Mouse (Mus musculus) left cerebral cortex, adult 11 months (tissue): ENCODE measurements around the gene Ncoa6.

Experiments
- DNase-seq: peaks from one replicate; pipeline ENCODE4 v3.0.0; 2022; ENCODE audit warnings: low spot score

Ncoa6 gene

DNA sequence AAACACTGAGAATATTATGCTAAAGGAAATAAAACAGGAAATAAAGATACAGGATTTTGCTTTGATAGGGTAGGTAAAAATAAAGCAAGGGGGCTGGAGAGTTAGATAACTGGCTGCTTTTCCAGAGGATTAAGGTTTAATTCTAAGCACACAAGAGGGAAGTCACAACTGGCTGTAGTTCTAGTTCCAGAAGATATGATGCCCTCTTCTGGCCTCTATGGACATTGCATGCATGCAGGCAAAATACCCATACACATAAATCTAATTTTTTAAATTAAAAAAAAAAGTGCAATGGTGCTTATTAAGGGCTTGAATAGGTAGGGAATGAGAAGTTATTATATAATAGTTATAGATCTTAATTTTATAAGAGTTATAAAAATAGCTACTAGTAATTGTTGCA is 37.2 kb downstream of the Ncoa6 start:
- no peak for DNase-seq

DNA sequence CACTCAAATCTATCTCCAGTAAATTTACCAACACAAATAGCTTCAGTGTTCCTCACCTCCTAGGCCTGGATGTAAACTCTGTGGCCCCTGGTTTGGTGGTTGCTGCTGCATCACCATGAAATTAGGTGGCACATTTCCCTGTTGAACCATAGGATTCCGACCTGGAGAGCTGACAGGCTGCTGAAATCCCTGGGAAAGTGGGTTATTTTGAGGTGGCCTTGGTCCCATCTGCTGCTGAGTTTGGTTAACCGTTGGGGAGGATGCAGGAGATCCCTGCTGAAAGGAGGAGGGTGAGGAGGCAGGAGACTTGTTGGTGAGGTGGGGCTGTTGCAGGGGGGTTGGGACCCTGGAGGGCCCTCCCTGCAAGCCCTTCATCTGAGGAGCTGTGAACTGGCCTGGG is 52.8 kb downstream of the Ncoa6 start:
- no peak for DNase-seq

DNA sequence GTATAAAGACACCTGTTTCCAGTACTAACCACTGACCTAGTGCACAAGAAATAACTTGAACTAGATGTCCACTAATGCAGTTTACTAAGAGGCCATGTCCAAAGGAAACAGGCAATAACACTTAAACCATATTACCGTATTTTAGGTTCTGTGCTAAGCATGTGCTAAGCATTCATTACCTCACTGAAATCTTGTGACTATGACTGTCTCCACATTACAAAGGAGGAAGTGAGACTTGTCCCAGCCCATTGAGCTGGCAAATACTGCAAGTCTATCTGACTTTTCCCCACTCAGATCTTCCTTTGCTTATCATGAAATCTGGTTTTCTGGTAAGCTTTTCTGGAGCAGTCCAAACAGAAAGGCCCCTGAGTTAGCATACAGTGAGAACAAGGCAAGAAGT is 69.1 kb downstream of the Ncoa6 start:
- no peak for DNase-seq

DNA sequence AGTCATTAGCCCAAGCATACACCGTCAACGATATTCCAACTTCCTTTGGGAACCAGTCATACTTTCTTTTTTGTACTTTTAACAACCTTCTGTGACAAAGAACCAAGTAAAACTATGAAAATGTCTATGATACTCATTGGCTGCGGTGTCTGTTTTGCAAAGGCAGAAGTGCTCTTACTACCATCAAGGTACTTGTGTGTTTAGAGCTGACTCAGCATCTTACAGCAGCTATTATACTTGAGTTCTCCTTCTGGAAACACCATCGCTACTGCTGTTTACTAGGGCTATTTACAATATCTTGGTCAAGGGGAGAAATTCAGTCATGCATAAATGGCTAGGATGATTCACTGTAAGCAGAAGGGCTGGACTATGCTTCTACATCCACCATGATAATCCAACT is 71.8 kb downstream of the Ncoa6 start:
- DNase-seq, result no peak

DNA sequence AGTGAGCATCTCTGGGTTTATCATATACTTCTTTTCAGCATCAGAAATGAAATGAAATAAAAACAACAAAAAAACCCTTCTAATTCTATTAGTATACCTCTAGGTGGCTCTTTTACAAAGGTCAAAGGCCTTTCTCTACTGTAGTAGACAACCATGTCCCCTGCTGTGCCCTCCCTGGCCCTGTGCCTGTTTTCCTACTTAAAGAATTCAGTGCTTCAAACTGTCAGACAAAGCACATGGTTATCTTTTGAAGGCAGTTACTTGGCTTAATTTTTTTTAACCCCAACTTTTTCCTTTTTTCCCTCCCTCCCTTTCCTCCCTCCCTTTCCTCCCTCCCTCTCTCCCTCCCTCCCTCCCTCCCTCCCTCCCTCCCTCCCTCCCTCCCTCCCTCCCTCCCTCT is 73.4 kb downstream of the Ncoa6 start:
- DNase-seq, result no peak

GRCm38 (mm10) chr2:155394586-155394985 is 79.1 kb downstream of the Ncoa6 start:
- no peak for DNase-seq

DNA sequence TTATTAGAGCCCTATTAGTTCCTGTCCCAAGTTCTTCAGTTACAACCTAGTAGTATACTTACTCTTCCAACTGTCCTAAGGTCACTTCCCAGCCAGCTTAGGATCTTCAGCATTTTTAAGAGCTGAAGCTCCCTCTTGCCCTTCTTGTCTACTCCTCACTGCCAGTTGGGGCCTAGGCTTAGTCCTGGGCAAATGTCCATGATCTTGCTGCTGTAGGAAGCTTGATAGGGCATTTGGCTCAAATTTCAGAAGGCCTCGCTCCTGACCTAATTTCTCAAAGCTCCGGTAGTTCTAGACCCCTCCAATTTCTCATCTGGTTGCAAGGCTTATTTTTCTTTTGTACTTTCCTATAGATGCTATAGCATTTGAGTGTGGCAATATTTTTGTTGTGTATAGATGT is 85.1 kb downstream of the Ncoa6 start:
- no peak for DNase-seq

- DNase-seq, result no peak
Measured at GRCm38 (mm10) chr2:155387052-155387451, 86.6 kb downstream of the Ncoa6 start.

GRCm38 (mm10) chr2:155386534-155386899 is 87.2 kb downstream of the Ncoa6 start:
- DNase-seq, result no peak

GRCm38 (mm10) chr2:155385731-155386533 is 87.8 kb downstream of the Ncoa6 start:
- no peak for DNase-seq

DNA sequence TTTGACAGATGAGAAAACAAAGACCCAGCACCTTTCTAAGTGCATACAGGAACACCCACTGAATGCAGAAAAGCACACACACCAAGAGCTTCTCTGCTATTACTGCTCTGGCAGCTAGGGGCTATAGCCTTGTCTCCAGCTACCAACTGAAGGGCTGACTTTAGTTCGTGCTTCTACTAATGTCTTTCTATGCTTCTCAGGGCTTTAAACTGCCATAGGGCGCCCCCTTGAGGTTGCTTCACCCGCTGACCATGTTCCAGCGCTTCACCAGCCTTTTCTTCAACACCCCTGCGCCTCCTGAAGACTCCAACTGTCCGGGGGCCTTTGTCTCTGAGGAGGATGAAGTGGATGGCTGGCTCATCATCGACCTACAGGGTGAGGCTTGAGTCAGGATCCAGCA is 88.6 kb downstream of the Ncoa6 start:
- DNase-seq, result peak; percentile 80

DNA sequence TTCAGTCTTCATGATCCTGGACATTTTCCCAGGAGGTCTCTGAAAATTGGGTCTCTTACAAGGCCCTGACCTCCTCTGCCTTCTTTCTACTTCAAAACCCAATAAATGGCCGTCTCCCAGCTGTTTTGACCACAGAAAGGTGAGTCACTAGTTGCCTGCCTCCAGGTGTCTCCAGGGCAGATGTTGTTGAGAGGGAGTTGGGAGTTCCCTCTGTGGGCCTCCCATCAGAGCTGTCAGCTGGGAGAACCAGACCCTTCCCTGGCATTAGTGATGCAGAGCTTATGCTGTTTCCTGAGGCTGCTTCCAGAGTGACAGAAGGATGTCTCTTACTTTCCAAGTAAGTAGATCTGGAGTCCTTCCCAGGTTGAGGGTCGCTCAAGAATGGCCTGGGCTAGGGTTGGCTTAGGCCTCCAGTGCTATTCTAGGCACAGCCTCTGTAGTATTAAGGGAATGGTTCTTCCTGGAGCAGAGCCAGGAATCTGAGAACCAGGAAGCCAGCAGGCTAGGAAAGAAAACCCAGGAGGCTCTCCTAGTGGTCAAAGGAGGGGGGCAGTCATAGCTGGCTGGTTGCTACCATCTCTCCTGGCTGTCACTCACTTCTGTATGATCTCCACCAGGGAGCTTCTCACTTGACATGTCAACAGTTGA is 90.8 kb downstream of the Ncoa6 start:
- no peak for DNase-seq

GRCm38 (mm10) chr2:155382332-155382700 is 91.4 kb downstream of the Ncoa6 start:
- no peak for DNase-seq

DNA sequence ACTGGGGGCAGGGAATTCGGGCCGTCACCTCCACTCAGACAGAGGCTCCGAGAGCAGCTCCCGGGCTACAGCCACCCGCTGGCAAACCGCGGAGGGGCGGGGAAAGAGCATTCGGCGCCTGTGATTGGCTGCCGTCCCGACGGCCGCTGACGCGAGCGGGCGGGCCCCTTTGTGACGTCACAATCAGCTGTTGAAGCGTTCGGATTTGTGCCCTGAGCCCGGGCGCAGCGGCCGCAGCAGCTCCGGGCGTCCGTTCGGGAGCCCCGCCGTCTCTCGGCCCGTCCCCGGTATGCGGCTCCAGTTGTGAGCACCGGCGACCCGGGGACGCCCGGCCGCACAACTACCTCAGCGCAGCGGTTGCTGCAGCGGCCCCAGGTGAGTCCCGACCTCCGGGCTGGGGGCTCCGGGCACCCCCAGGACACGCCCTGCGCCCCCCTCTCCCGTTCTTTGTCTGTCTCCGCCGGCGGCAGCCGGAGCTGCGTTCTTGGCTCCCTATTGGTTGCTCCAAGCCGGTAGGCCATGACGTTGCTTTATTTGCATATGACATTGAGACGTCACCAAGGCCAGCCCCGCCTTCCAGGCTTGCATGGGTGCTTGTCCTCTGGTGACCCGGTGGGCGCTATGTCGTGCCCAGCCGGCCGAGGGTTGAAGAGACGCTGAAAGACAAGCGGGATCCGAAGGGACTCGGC is 91.9 kb downstream of the Ncoa6 start:
- DNase-seq, result peak; percentile 95

DNA sequence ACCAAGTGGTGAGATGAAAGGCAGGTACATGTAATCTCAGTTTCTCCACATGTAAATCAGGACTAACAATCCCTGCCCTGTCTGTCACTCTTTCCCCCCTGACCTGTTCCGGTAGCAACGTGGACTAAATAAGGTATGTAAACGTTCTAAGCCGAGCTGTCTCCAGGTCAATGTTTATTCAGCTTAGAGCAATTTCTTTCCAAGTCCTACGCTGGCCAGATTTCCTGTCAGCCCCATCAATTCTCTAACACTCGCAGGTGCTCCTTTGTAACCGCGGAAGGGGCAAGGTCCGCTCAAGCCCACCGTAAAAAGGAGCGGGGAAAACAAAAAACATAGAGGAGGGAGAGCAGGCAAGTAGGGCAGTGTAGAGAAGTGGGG is 92.6 kb downstream of the Ncoa6 start:
- DNase-seq, result no peak

DNA sequence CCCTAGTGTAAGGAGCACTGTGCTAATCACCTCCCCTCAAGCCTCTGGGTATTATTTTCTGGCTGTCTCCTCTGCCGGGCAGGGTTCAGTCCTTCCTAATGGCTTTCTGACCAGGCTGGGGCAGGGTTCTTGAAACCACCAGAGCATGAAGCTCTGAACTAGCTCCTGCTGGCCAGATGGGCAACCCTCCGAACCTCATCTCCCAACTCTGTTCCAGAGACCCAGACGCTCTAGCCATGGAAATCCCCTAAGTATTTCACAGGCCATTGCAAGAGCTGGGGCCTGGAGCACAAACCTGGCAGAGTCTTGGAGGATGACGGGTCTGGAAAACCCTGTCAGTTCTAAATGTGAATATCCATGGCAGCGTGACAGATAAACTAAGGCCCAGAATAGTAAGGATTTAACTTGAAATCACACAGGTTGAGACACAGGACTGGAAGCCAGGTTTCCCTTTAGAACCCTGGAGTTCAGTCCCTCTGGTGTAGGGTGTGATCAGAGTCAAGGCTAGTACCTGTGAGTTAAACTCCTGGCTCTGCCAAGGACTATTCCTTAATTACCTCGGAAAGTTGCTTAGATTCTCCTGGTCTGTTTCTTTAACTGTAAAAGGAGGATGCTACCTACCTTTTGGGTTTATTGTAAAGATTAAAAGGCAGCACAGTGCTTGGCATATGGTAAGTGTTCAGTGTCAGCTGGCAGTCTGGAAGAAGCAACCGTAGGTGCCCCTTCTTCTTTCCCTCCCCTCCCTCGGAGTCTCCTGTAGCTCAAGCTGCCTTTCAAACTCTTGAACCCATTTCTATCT is 93.2 kb downstream of the Ncoa6 start, which contains the start of gene Trp53inp2:
Trp53inp2 (plus strand) TSS at position 799 of the 799 bp plus-strand sequence.
- no peak for DNase-seq

- no peak for DNase-seq
Measured at GRCm38 (mm10) chr2:155376191-155376590, 97.5 kb downstream of the Ncoa6 start.

- no peak for DNase-seq
Measured at GRCm38 (mm10) chr2:155374521-155374920, 99.2 kb downstream of the Ncoa6 start.

GRCm38 (mm10) chr2:155373886-155374285 is 99.8 kb downstream of the Ncoa6 start:
- DNase-seq, result no peak

GRCm38 (mm10) chr2:155373302-155373701 is 100.4 kb downstream of the Ncoa6 start:
- no peak for DNase-seq

- no peak for DNase-seq
Measured at GRCm38 (mm10) chr2:155372451-155372850, 101.2 kb downstream of the Ncoa6 start.

GRCm38 (mm10) chr2:155369333-155369883 is 104.3 kb downstream of the Ncoa6 start:
- no peak for DNase-seq
